Mouse (Mus musculus): ENCODE measurements around the gene Ehmt2. TPM values are rescaled to one million over a fixed set of nuclear protein-coding genes. Genes with fewer than 3 reads are reported as not detected.

The Ehmt2 gene
- polyA plus RNA-seq, 1 experiment: 6.4 TPM

GRCm38 (mm10) chr17:34884704-34885103 lies 13.6 kb upstream of the Ehmt2 start:
- TF ChIP-seq GATA1 (IDR thresholded peaks at IDR 0.05; ENCODE audit: low read length) (no peak), TAL1 (IDR thresholded peaks at IDR 0.05; ENCODE audit: low read length) (no peak)
- Histone ChIP-seq H3K4me1 (ENCODE audit: control insufficient read depth) (peaks cover 30% of the 10 kb centered on the region), H3K27me3 (ENCODE audit: control insufficient read depth) (no peaks in the 10 kb centered on the region), H3K9me3 (ENCODE audit: control insufficient read depth, low read length) (no peaks in the 10 kb centered on the region), H3K4me3 (replicated peaks) (no peak overlapping the region), H3K36me3 (ENCODE audit: control insufficient read depth) (no peaks in the 10 kb centered on the region)

GRCm38 (mm10) chr17:34885615-34886014 lies 12.7 kb upstream of the Ehmt2 start:
- no peak overlapping the region for H3K4me3 ChIP-seq (replicated peaks)
- no peaks in the 10 kb centered on the region for H3K36me3 ChIP-seq (ENCODE audit: control insufficient read depth)
- H3K9me3 ChIP-seq (ENCODE audit: control insufficient read depth, low read length): no peaks in the 10 kb centered on the region
- H3K4me1 ChIP-seq (ENCODE audit: control insufficient read depth): peaks cover 32% of the 10 kb centered on the region
- TF ChIP-seq TAL1 (IDR thresholded peaks at IDR 0.05; ENCODE audit: low read length): no peak
- no peak for TF ChIP-seq GATA1 (IDR thresholded peaks at IDR 0.05; ENCODE audit: low read length)
- H3K27me3 ChIP-seq (ENCODE audit: control insufficient read depth): no peaks in the 10 kb centered on the region

- H3K9me3 ChIP-seq (ENCODE audit: control insufficient read depth, low read length): no peaks in the 10 kb centered on the region
- no peaks in the 10 kb centered on the region for H3K36me3 ChIP-seq (ENCODE audit: control insufficient read depth)
- TF ChIP-seq GATA1 (IDR thresholded peaks at IDR 0.05; ENCODE audit: low read length) (no peak), TAL1 (IDR thresholded peaks at IDR 0.05; ENCODE audit: low read length) (no peak)
- H3K4me1 ChIP-seq (ENCODE audit: control insufficient read depth): peaks cover 34% of the 10 kb centered on the region
- no peaks in the 10 kb centered on the region for H3K27me3 ChIP-seq (ENCODE audit: control insufficient read depth)
- no peak overlapping the region for H3K4me3 ChIP-seq (replicated peaks)
Observed at GRCm38 (mm10) chr17:34887942-34888341, 10.3 kb upstream of the Ehmt2 start.

- no peaks in the 10 kb centered on the region for H3K36me3 ChIP-seq (ENCODE audit: control insufficient read depth)
- H3K4me1 ChIP-seq (ENCODE audit: control insufficient read depth): peaks cover 38% of the 10 kb centered on the region
- H3K9me3 ChIP-seq (ENCODE audit: control insufficient read depth, low read length): no peaks in the 10 kb centered on the region
- TF ChIP-seq TAL1 (IDR thresholded peaks at IDR 0.05; ENCODE audit: low read length) (no peak), GATA1 (IDR thresholded peaks at IDR 0.05; ENCODE audit: low read length) (no peak)
- peaks cover 1% of the 10 kb centered on the region; the same call in 1 of the 2 replicates for H3K27me3 ChIP-seq (ENCODE audit: control insufficient read depth)
- no peak overlapping the region for H3K4me3 ChIP-seq (replicated peaks)
Observed at GRCm38 (mm10) chr17:34890074-34890743, 8.1 kb upstream of the Ehmt2 start.

- Histone ChIP-seq H3K4me3 (replicated peaks) (no peak overlapping the region), H3K4me1 (ENCODE audit: control insufficient read depth) (peaks cover 47% of the 10 kb centered on the region), H3K27me3 (ENCODE audit: control insufficient read depth) (peaks cover 2% of the 10 kb centered on the region; the same call in 1 of the 2 replicates), H3K9me3 (ENCODE audit: control insufficient read depth, low read length) (no peaks in the 10 kb centered on the region), H3K36me3 (ENCODE audit: control insufficient read depth) (peaks cover 3% of the 10 kb centered on the region)
- TF ChIP-seq GATA1 (IDR thresholded peaks at IDR 0.05; ENCODE audit: low read length) (no peak), TAL1 (IDR thresholded peaks at IDR 0.05; ENCODE audit: low read length) (no peak)
Observed at GRCm38 (mm10) chr17:34891377-34891776, 6.9 kb upstream of the Ehmt2 start.

- Histone ChIP-seq H3K36me3 (ENCODE audit: control insufficient read depth) (peaks cover 3% of the 10 kb centered on the region), H3K4me1 (ENCODE audit: control insufficient read depth) (peaks cover 62% of the 10 kb centered on the region), H3K27me3 (ENCODE audit: control insufficient read depth) (peaks cover 2% of the 10 kb centered on the region; the same call in 1 of the 2 replicates), H3K9me3 (ENCODE audit: control insufficient read depth, low read length) (no peaks in the 10 kb centered on the region), H3K4me3 (replicated peaks) (peak overlapping the region; percentile 69)
- TF ChIP-seq GATA1 (IDR thresholded peaks at IDR 0.05; ENCODE audit: low read length): no peak
- TF ChIP-seq TAL1 (IDR thresholded peaks at IDR 0.05; ENCODE audit: low read length): no peak
Observed at GRCm38 (mm10) chr17:34893072-34893824, 5.0 kb upstream of the Ehmt2 start.

GRCm38 (mm10) chr17:34894074-34894597 lies 4.1 kb upstream of the Ehmt2 start:
- Histone ChIP-seq H3K9me3 (ENCODE audit: control insufficient read depth, low read length) (no peaks in the 10 kb centered on the region), H3K4me3 (replicated peaks) (peak overlapping the region; percentile 69), H3K27me3 (ENCODE audit: control insufficient read depth) (peaks cover 2% of the 10 kb centered on the region; the same call in 1 of the 2 replicates), H3K4me1 (ENCODE audit: control insufficient read depth) (peaks cover 71% of the 10 kb centered on the region), H3K36me3 (ENCODE audit: control insufficient read depth) (peaks cover 3% of the 10 kb centered on the region)
- TF ChIP-seq TAL1 (IDR thresholded peaks at IDR 0.05; ENCODE audit: low read length): peak; percentile 73
- peak; percentile 21; the same call in 1 of the 2 replicates for TF ChIP-seq GATA1 (IDR thresholded peaks at IDR 0.05; ENCODE audit: low read length)

- TF ChIP-seq TAL1 (IDR thresholded peaks at IDR 0.05; ENCODE audit: low read length): no peak
- no peak for TF ChIP-seq GATA1 (IDR thresholded peaks at IDR 0.05; ENCODE audit: low read length)
- Histone ChIP-seq H3K9me3 (ENCODE audit: control insufficient read depth, low read length) (no peaks in the 10 kb centered on the region), H3K27me3 (ENCODE audit: control insufficient read depth) (peaks cover 2% of the 10 kb centered on the region; the same call in 1 of the 2 replicates), H3K4me3 (replicated peaks) (peak overlapping the region; percentile 69), H3K4me1 (ENCODE audit: control insufficient read depth) (peaks cover 77% of the 10 kb centered on the region), H3K36me3 (ENCODE audit: control insufficient read depth) (peaks cover 3% of the 10 kb centered on the region)
Observed at GRCm38 (mm10) chr17:34894801-34895530, 3.3 kb upstream of the Ehmt2 start.

Data from erythroblast, embryonic 14.5 days (primary cell).